Mouse (Mus musculus): ENCODE results near the gene Espn.

- TF ChIP-seq EP300 (IDR thresholded peaks at IDR 0.05), result no peak
- TF ChIP-seq CTCF (IDR thresholded peaks at IDR 0.05), result peak; percentile 73
Observed at GRCm38 (mm10) chr4:152157779-152158584, 5.8 kb upstream of the Espn start.

Measured in lung, postnatal 0 days (tissue).